20 mouse cellular contexts compared by ENCODE assay signal in the genomic region with DNA sequence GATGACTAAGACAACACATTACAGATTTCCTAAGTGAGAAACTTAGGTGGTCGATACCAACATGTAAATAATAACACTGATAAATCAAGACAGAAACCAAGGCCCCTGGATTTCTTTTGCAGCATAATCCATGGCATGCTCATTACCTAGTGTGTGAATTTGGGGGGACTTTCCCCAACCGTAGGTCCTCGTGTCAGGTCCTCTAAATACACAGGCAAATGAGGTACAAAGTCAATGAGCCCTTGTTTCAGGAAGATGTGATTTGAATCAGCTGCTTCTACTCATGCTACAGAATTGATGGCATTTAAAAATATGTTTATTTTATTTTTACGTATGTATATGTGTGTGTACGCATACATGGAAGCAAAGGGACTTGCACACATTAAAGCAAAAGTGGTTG. TPM values are rescaled to one million over a fixed set of nuclear protein-coding genes. Genes with fewer than 3 reads are reported as not detected.
DNase-seq lines count a peak whose midpoint lies in the region; TF ChIP-seq lines count a peak whose summit lies in the region.
"Had no signal": no experiment of that assay in that cellular context is flagged by ENCODE, and none has a peak within 500 bp of the region (broad histone marks: within the 10 kb centered on the region; RNA-seq: fewer than 3 reads in every experiment).

No protein-coding gene starts in this region.

- 91% methylated on average over 5 of the region's 5 CpGs for WGBS in hindbrain, embryonic 10.5 days
- 91% methylated on average over 5 of the region's 5 CpGs for WGBS in midbrain, embryonic 10.5 days

- H3K9ac ChIP-seq in CH12.LX (ENCODE audit: insufficient read depth, low read depth): peak overlapping the region; percentile 1; the same call in 1 of the 2 replicates

- in situ Hi-C loops in CH12.LX (cut with MboI; ENCODE audit: low pct_ligation_motif_present, low pct_unique_long_range_greater_than_20kb, low sequenced_read_pairs): no loop called here

- H3K4me2 ChIP-seq in CH12.LX (ENCODE audit: insufficient read depth, low read depth, poor library complexity, severe bottlenecking): peak overlapping the region; percentile 70

- H3K79me2 ChIP-seq in CH12.LX (replicated peaks; ENCODE audit: control insufficient read depth, extremely low read depth, insufficient read depth, poor library complexity, severe bottlenecking): peaks cover 31% of the 10 kb centered on the region

- dilution Hi-C loops in CH12.LX (cut with MboI; ENCODE audit: extremely low pct_ligation_motif_present, extremely low pct_unique_long_range_greater_than_20kb, low sequenced_read_pairs): no loop called here

- no peak overlapping the region for H3K4me3 ChIP-seq in CH12.LX (replicated peaks in 1 of 3; ENCODE audit: low read depth in 2 of 3, low read length in 2 of 3, poor library complexity in 1 of 3)
- H3K4me3 ChIP-seq in hindbrain, embryonic 10.5 days: no peak overlapping the region
- H3K4me3 ChIP-seq in midbrain, embryonic 10.5 days: no peak overlapping the region

- no peaks in the 10 kb centered on the region for H3K9me3 ChIP-seq in CH12.LX (replicated peaks; ENCODE audit: low read length)
- H3K9me3 ChIP-seq in hindbrain, embryonic 10.5 days: no peaks in the 10 kb centered on the region
- H3K9me3 ChIP-seq in midbrain, embryonic 10.5 days (replicated peaks): no peaks in the 10 kb centered on the region
- H3K9me3 ChIP-seq: G1E had no signal

- H3K36me3 ChIP-seq in CH12.LX (replicated peaks in 1 of 2; ENCODE audit: control insufficient read depth in 1 of 2, insufficient read depth in 1 of 2, low read length in 1 of 2): peaks cover 24 to 45% of the 10 kb centered on the region in 2 experiments
- H3K36me3 ChIP-seq in splenic B cell, adult 2 months (ENCODE audit: control insufficient read depth, insufficient read depth, low read length, poor library complexity, severe bottlenecking): peaks cover 6% of the 10 kb centered on the region
- no peaks in the 10 kb centered on the region for H3K36me3 ChIP-seq in hindbrain, embryonic 10.5 days
- 0 out of 2 replicates have a peak, but pooled peaks cover 3% of the 10 kb centered on the region for H3K36me3 ChIP-seq in midbrain, embryonic 10.5 days

- DNase-seq in A20 (ENCODE audit: low read depth, low spot score) (peak; percentile 26), CH12.LX (ENCODE audit: extremely low read depth) (peak; percentile 71)
- peak; percentile 16 for DNase-seq in splenic B cell, adult 2 months (ENCODE audit: low read depth, low spot score)
- no peak for DNase-seq in hindbrain, embryonic 10.5 days (ENCODE audit: low spot score)
- no peak for DNase-seq in midbrain, embryonic 10.5 days (ENCODE audit: low spot score)
- no peak for DNase-seq in ovary, postnatal 10 days (ENCODE audit: low spot score)
- DNase-seq: adrenal gland, adult 2 months; adrenal gland, adult 8-10 months; adrenal gland, postnatal 10 days; adrenal gland, postnatal 14 days; adrenal gland, postnatal 25 days; adrenal gland, postnatal 36 days; B cell, adult 2 months; cerebellum, adult 11 months; cerebellum, adult 11-12 months; cerebellum, adult 18-20 months; cerebellum, adult 2 months; cerebellum, adult 8-10 months had no signal

- no peak for TF ChIP-seq CTCF in CH12.LX (conservative IDR thresholded peaks at IDR 0.05 in 1 of 2, IDR thresholded peaks at IDR 0.05 in 1 of 2; ENCODE audit: low read depth in 2 of 2, low read length in 2 of 2)

- H3K27ac ChIP-seq in CH12.LX (ENCODE audit: insufficient read depth, low read depth): peak overlapping the region; percentile 80; the same call in 1 of the 2 replicates
- no peak overlapping the region for H3K27ac ChIP-seq in hindbrain, embryonic 10.5 days
- no peak overlapping the region for H3K27ac ChIP-seq in midbrain, embryonic 10.5 days (replicated peaks)

- TF ChIP-seq POLR2A in CH12.LX (IDR thresholded peaks at IDR 0.05; ENCODE audit: low read depth, low read length): no peak

- peak; percentile 40; the same call in 1 of the 2 replicates for TF ChIP-seq EP300 in CH12.LX (IDR thresholded peaks at IDR 0.05; ENCODE audit: low read length)

- TF ChIP-seq RAD21 in CH12.LX (IDR thresholded peaks at IDR 0.05; ENCODE audit: low read depth, low read length): no peak; the same call in 1 of the 2 replicates

- H3K27me3 ChIP-seq in CH12.LX (replicated peaks): no peaks in the 10 kb centered on the region
- no peaks in the 10 kb centered on the region for H3K27me3 ChIP-seq in splenic B cell, adult 2 months (ENCODE audit: control insufficient read depth, insufficient read depth, low read length, poor library complexity, severe bottlenecking)
- H3K27me3 ChIP-seq in hindbrain, embryonic 10.5 days (ENCODE audit: insufficient read depth, poor library complexity, severe bottlenecking): no peaks in the 10 kb centered on the region
- no peaks in the 10 kb centered on the region for H3K27me3 ChIP-seq in midbrain, embryonic 10.5 days (ENCODE audit: low read depth, poor library complexity, severe bottlenecking)
- H3K27me3 ChIP-seq: Patski had no signal

- H3K4me1 ChIP-seq in CH12.LX (ENCODE audit: control insufficient read depth in 1 of 2, insufficient read depth in 2 of 2): peaks cover 17 to 69% of the 10 kb centered on the region in 2 experiments
- H3K4me1 ChIP-seq in hindbrain, embryonic 10.5 days (replicated peaks): 0 out of 2 replicates have a peak, but pooled peaks cover 3% of the 10 kb centered on the region
- 0 out of 2 replicates have a peak, but pooled peaks cover 10% of the 10 kb centered on the region for H3K4me1 ChIP-seq in midbrain, embryonic 10.5 days

TF ChIP-seq in CH12.LX, 34 proteins besides CTCF, POLR2A, EP300 and RAD21:
- TF ChIP-seq SIN3A (IDR thresholded peaks at IDR 0.05; ENCODE audit: low read length) (no peak; the same call in none of the 2 replicates), BHLHE40 (IDR thresholded peaks at IDR 0.05; ENCODE audit: low read depth, low read length) (peak; percentile 57), NELFE (IDR thresholded peaks at IDR 0.05; ENCODE audit: low read depth, low read length) (no peak), PAX5 (IDR thresholded peaks at IDR 0.05; ENCODE audit: low read length) (no peak), MXI1 (IDR thresholded peaks at IDR 0.05; ENCODE audit: low read depth, low read length) (peak; percentile 69; the same call in 1 of the 2 replicates), GABPA (IDR thresholded peaks at IDR 0.05; ENCODE audit: insufficient replicate concordance, low read depth, low read length) (no peak), TCF12 (IDR thresholded peaks at IDR 0.05; ENCODE audit: low read depth, low read length) (0 out of 2 replicates have a peak, but pooled peaks have one; percentile 30), E2F4 (IDR thresholded peaks at IDR 0.05; ENCODE audit: insufficient replicate concordance, low read depth, low read length) (no peak), UBTF (IDR thresholded peaks at IDR 0.05; ENCODE audit: low read depth, low read length) (no peak), RCOR1 (conservative IDR thresholded peaks at IDR 0.05; ENCODE audit: low read depth, low read length) (no peak), USF1 (IDR thresholded peaks at IDR 0.05; ENCODE audit: low read depth, low read length) (no peak), MYC (IDR thresholded peaks at IDR 0.05; ENCODE audit: low read depth, low read length) (peak; percentile 86), POLR2AphosphoS2 (IDR thresholded peaks at IDR 0.05; ENCODE audit: low read depth, low read length) (no peak), KAT2A (IDR thresholded peaks at IDR 0.05; ENCODE audit: insufficient replicate concordance, low read length) (no peak), JUN (IDR thresholded peaks at IDR 0.05; ENCODE audit: insufficient read depth, low read depth, low read length) (no peak), ETS1 (conservative IDR thresholded peaks at IDR 0.05; ENCODE audit: low read depth, low read length) (peak; percentile 71), MAFK (IDR thresholded peaks at IDR 0.05; ENCODE audit: insufficient replicate concordance, low read length) (peak; percentile 42; the same call in 1 of the 2 replicates), ZC3H11A (IDR thresholded peaks at IDR 0.05; ENCODE audit: low read depth, low read length) (no peak), NRF1 (IDR thresholded peaks at IDR 0.05; ENCODE audit: low read depth, low read length) (no peak), ZMIZ1 (IDR thresholded peaks at IDR 0.05; ENCODE audit: low read depth, low read length) (no peak), JUND (conservative IDR thresholded peaks at IDR 0.05; ENCODE audit: low read depth, low read length) (no peak; the same call in 1 of the 2 replicates), MAZ (IDR thresholded peaks at IDR 0.05; ENCODE audit: low read depth, low read length) (no peak), CHD2 (IDR thresholded peaks at IDR 0.05; ENCODE audit: low read length) (no peak), CHD1 (IDR thresholded peaks at IDR 0.05; ENCODE audit: low read depth, low read length) (no peak; the same call in 1 of the 2 replicates), HCFC1 (IDR thresholded peaks at IDR 0.05; ENCODE audit: low read depth, low read length) (no peak), ZNF384 (IDR thresholded peaks at IDR 0.05; ENCODE audit: low read depth, low read length) (no peak), SMC3 (IDR thresholded peaks at IDR 0.05; ENCODE audit: low read depth, low read length) (no peak), TBP (conservative IDR thresholded peaks at IDR 0.05; ENCODE audit: low read depth, low read length) (no peak), MEF2A (IDR thresholded peaks at IDR 0.05; ENCODE audit: borderline replicate concordance, low read depth, low read length) (peak; percentile 64; the same call in 1 of the 2 replicates), USF2 (conservative IDR thresholded peaks at IDR 0.05; ENCODE audit: low read depth, low read length) (no peak), IRF4 (IDR thresholded peaks at IDR 0.05; ENCODE audit: low read depth, low read length) (peak; percentile 39; the same call in 1 of the 2 replicates), ELF1 (IDR thresholded peaks at IDR 0.05; ENCODE audit: low read depth, low read length) (peak; percentile 22; the same call in 1 of the 2 replicates), ZKSCAN1 (IDR thresholded peaks at IDR 0.05; ENCODE audit: borderline replicate concordance, low read depth, low read length) (no peak), MAX (IDR thresholded peaks at IDR 0.05; ENCODE audit: low read length) (peak; percentile 81)

RNA-seq across cellular contexts. Expression of gene Commd8, which starts 59.0 kb away (rescaled TPM):
- total RNA-seq in CH12.LX (2012; rRNA removed) (38.5 and 51.2 TPM in 2 replicates), CH12.LX (2014; rRNA removed) (106 and 134 TPM in 2 replicates)
- polyA plus RNA-seq in CH12.LX (2012; ENCODE audit: insufficient read length, low read depth): 47.4 and 71.2 TPM in 2 replicates
- polyA plus RNA-seq in hindbrain, embryonic 10.5 days (2016; fragmentation: Nextera tagmentation; extraction: Ambion mirVana): 152 and 154 TPM in 2 replicates
- 155 and 165 TPM in 2 replicates for polyA plus RNA-seq in midbrain, embryonic 10.5 days (2016; fragmentation: Nextera tagmentation; extraction: Ambion mirVana)

Comparison
In these comparisons a context has a peak if more than half of its experiments do, and no peak if none do; other contexts are left out.
1. DNase-seq: peak in A20 (single experiment), CH12.LX (single experiment) and splenic B cell, adult 2 months (single experiment); none in hindbrain, embryonic 10.5 days (single experiment), midbrain, embryonic 10.5 days (single experiment) and ovary, postnatal 10 days (single experiment).